Mouse (Mus musculus) forebrain, embryonic 11.5 days (tissue): Measurements from ENCODE around the gene Bche. TPM values are rescaled to one million over a fixed set of nuclear protein-coding genes. Genes with fewer than 3 reads are reported as not detected.

Experiments used
- ATAC-seq: fragments of 200-750 bp; cut with Nextera tagmentation; replicated peaks from 2 replicates; pipeline ENCODE4 v1.8.0; 2017; ENCODE audit warnings: moderate TSS enrichment; ENCODE audit not compliant: low FRiP score
- DNase-seq: peaks from one replicate; pipeline ENCODE4 v3.0.0-alpha.2; 2017; ENCODE audit warnings: low spot score
- H3K27ac ChIP-seq: fragments of 300-500 bp; sonication (generic); 2 replicates; pipeline ENCODE4 v1.5.1; 2014; ENCODE audit warnings: low read depth, low read length
- H3K27me3 ChIP-seq: fragments of 300-500 bp; sonication (generic); 2 replicates; pipeline ENCODE4 v1.6.1; 2014; ENCODE audit warnings: mild to moderate bottlenecking, low read length, mixed read lengths; ENCODE audit not compliant: control insufficient read depth, insufficient read depth
- H3K36me3 ChIP-seq: fragments of 300-500 bp; sonication (generic); 2 replicates; pipeline ENCODE4 v1.6.1; 2014; ENCODE audit warnings: mild to moderate bottlenecking, low read length, moderate library complexity, mixed read lengths; ENCODE audit not compliant: control insufficient read depth, insufficient read depth
- H3K4me1 ChIP-seq: fragments of 300-500 bp; sonication (generic); replicated peaks from 2 replicates; pipeline ENCODE4 v1.6.1; 2014; ENCODE audit warnings: low read length, mixed read lengths; ENCODE audit not compliant: control insufficient read depth, insufficient read depth
- H3K4me2 ChIP-seq: fragments of 300-500 bp; sonication (generic); 2 replicates; pipeline ENCODE4 v1.6.1; 2014; ENCODE audit warnings: low read depth, mild to moderate bottlenecking, low read length, moderate library complexity, mixed read lengths; ENCODE audit not compliant: severe bottlenecking
- H3K4me3 ChIP-seq: fragments of 300-500 bp; sonication (generic); 2 replicates; pipeline ENCODE4 v1.5.1; 2014; ENCODE audit warnings: low read depth, low read length
- H3K9ac ChIP-seq: fragments of 300-500 bp; sonication (generic); 2 replicates; pipeline ENCODE4 v1.6.1; 2014; ENCODE audit warnings: low read length
- H3K9me3 ChIP-seq: fragments of 300-500 bp; sonication (generic); 2 replicates; pipeline ENCODE4 v1.6.1; 2016; ENCODE audit warnings: low read length, mixed read lengths; ENCODE audit not compliant: control insufficient read depth
- WGBS: fragments of 180-500 bp; shearing (Covaris S2); extraction: QIAGEN DNeasy Blood & Tissue Kit; methylation state at CpG from one replicate; pipeline ENCODE4 v1.1.7; 2014; 5-methylcytosine and 5-hydroxymethylcytosine counted together
- polyA plus RNA-seq: library from polyadenylated mRNA; unstranded; fragments of >200 nt; fragmentation: Nextera tagmentation; extraction: Ambion mirVana; gene quantifications from 2 replicates; pipeline ENCODE4 v1.2.1, GENCODE M21; 2014

The Bche gene
- polyA plus RNA-seq: 3.2 and 3.5 TPM in 2 replicates

GRCm38 (mm10) chr3:73708410-73708714 is at the start of gene Bche:
TSS of gene Bche (minus strand) at chr3:73708415.
- ATAC-seq (no peak), DNase-seq (no peak)
- no peaks in the 10 kb centered on the region for H3K9me3 ChIP-seq
- no peak within 1 kb of the TSS for H3K27ac ChIP-seq
- H3K9ac ChIP-seq: peak within 1 kb of the TSS; percentile 46
- H3K27me3 ChIP-seq: no peaks in the 10 kb centered on the region
- H3K4me1 ChIP-seq: no peaks in the 10 kb centered on the region
- H3K4me3 ChIP-seq: peak within 1 kb of the TSS; percentile 36
- WGBS: 26% methylated on average over 10 of the region's 10 CpGs
- no peaks in the 10 kb centered on the region for H3K36me3 ChIP-seq
- peak within 1 kb of the TSS; percentile 57 for H3K4me2 ChIP-seq

GRCm38 (mm10) chr3:73741998-73742397 is 33.8 kb upstream of the Bche start:
- Histone ChIP-seq H3K4me2 (no peak overlapping the region), H3K9me3 (no peaks in the 10 kb centered on the region), H3K36me3 (no peaks in the 10 kb centered on the region), H3K4me3 (no peak overlapping the region), H3K9ac (no peak overlapping the region), H3K4me1 (no peaks in the 10 kb centered on the region), H3K27ac (no peak overlapping the region), H3K27me3 (no peaks in the 10 kb centered on the region)
- DNase-seq (no peak), ATAC-seq (no peak)

- Histone ChIP-seq H3K36me3 (no peaks in the 10 kb centered on the region), H3K4me1 (no peaks in the 10 kb centered on the region), H3K27ac (no peak overlapping the region), H3K9ac (no peak overlapping the region), H3K4me3 (no peak overlapping the region), H3K4me2 (no peak overlapping the region), H3K9me3 (no peaks in the 10 kb centered on the region), H3K27me3 (no peaks in the 10 kb centered on the region)
- 0 out of 2 replicates have a peak, but pooled peaks have one; percentile 36 for ATAC-seq
- no peak for DNase-seq
- WGBS: 59% methylated on average over 2 of the region's 2 CpGs
These were observed 23.5 kb upstream of the Bche start for GRCm38 (mm10) chr3:73731677-73732076.

GRCm38 (mm10) chr3:73729511-73729910 is 21.3 kb upstream of the Bche start:
- H3K4me3 ChIP-seq: no peak overlapping the region
- no peaks in the 10 kb centered on the region for H3K36me3 ChIP-seq
- H3K27me3 ChIP-seq: no peaks in the 10 kb centered on the region
- no peaks in the 10 kb centered on the region for H3K9me3 ChIP-seq
- no peak overlapping the region for H3K9ac ChIP-seq
- H3K4me2 ChIP-seq: no peak overlapping the region
- DNase-seq (no peak), ATAC-seq (no peak)
- no peaks in the 10 kb centered on the region for H3K4me1 ChIP-seq
- no peak overlapping the region for H3K27ac ChIP-seq
- WGBS: 78% methylated on average over 5 of the region's 5 CpGs

GRCm38 (mm10) chr3:73725711-73726110 is 17.5 kb upstream of the Bche start:
- H3K36me3 ChIP-seq: no peaks in the 10 kb centered on the region
- H3K4me2 ChIP-seq: no peak overlapping the region
- H3K9me3 ChIP-seq: no peaks in the 10 kb centered on the region
- H3K4me1 ChIP-seq: no peaks in the 10 kb centered on the region
- no peak overlapping the region for H3K27ac ChIP-seq
- H3K9ac ChIP-seq: no peak overlapping the region
- ATAC-seq: no peak
- no peaks in the 10 kb centered on the region for H3K27me3 ChIP-seq
- H3K4me3 ChIP-seq: no peak overlapping the region
- DNase-seq: no peak

- no peaks in the 10 kb centered on the region for H3K4me1 ChIP-seq
- H3K4me3 ChIP-seq: no peak overlapping the region
- H3K4me2 ChIP-seq: no peak overlapping the region
- no peak overlapping the region for H3K27ac ChIP-seq
- no peak for ATAC-seq
- 93% methylated on average over 1 of the region's 1 CpGs for WGBS
- H3K9me3 ChIP-seq: no peaks in the 10 kb centered on the region
- no peaks in the 10 kb centered on the region for H3K27me3 ChIP-seq
- no peak overlapping the region for H3K9ac ChIP-seq
- no peak for DNase-seq
- H3K36me3 ChIP-seq: no peaks in the 10 kb centered on the region
These were observed 16.7 kb upstream of the Bche start for GRCm38 (mm10) chr3:73724869-73725268.

GRCm38 (mm10) chr3:73717610-73718284 is 9.5 kb upstream of the Bche start:
- 94% methylated on average over 1 of the region's 1 CpGs for WGBS
- H3K27ac ChIP-seq: no peak overlapping the region
- no peak overlapping the region for H3K9ac ChIP-seq
- H3K4me1 ChIP-seq: no peaks in the 10 kb centered on the region
- H3K27me3 ChIP-seq: no peaks in the 10 kb centered on the region
- no peaks in the 10 kb centered on the region for H3K36me3 ChIP-seq
- H3K4me3 ChIP-seq: no peak overlapping the region
- ATAC-seq: no peak
- no peaks in the 10 kb centered on the region for H3K9me3 ChIP-seq
- no peak for DNase-seq
- no peak overlapping the region for H3K4me2 ChIP-seq

GRCm38 (mm10) chr3:73709871-73710270 is 1.7 kb upstream of the Bche start:
- 80% methylated on average over 8 of the region's 8 CpGs for WGBS
- no peak for DNase-seq

More at GRCm38 (mm10) chr3:73709871-73710270, 1.7 kb upstream of the Bche start:
- Histone ChIP-seq H3K9me3 (no peaks in the 10 kb centered on the region), H3K4me2 (no peak overlapping the region), H3K4me1 (no peaks in the 10 kb centered on the region), H3K36me3 (no peaks in the 10 kb centered on the region), H3K27me3 (no peaks in the 10 kb centered on the region), H3K9ac (no peak overlapping the region), H3K4me3 (no peak overlapping the region), H3K27ac (no peak overlapping the region)
- no peak for ATAC-seq
